Mouse (Mus musculus): ENCODE data around the gene H2-Ke6. TPM values are rescaled to one million over a fixed set of nuclear protein-coding genes. Genes with fewer than 3 reads are reported as not detected.
"Not testable (repeated sequence)": the region's sequence is repeated elsewhere in the genome, so short reads cannot be mapped to it uniquely, and the experiment has no call there.

H2-Ke6 gene
- polyA plus RNA-seq, 1 experiment from 2014 or later = 61.3 TPM

DNA sequence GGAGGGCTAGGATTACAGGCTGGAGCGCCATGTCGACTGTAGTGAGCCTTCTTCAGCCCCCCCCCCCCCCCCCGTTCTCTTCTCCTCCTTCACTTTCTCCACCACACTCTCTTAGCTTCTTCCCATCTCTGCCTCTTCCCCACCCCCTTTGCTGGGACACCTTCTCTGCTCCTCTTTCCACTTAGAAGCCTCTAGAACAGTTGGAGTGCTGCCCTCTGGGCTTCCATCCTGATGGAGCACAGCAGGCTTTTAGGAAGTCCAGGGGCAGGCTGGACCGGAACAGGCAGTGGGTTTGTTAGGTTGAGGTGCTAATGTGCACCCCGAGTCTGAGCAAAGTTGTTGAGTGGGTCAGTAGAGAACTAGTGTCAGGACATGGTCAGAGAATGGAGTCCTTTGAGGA is 17.7 kb downstream of the H2-Ke6 start:
- H3K4me1 ChIP-seq = no peaks in the 10 kb centered on the region
- no peak overlapping the region for H3K4me2 ChIP-seq (replicated peaks)
- WGBS = 79% methylated on average over 5 of the region's 5 CpGs
- peaks cover 9% of the 10 kb centered on the region for H3K36me3 ChIP-seq
- no peak for ATAC-seq (ENCODE audit: low FRiP score, low read depth)
- H3K9me3 ChIP-seq = no peaks in the 10 kb centered on the region
- no peak overlapping the region for H3K4me3 ChIP-seq
- no peaks in the 10 kb centered on the region for H3K27me3 ChIP-seq (replicated peaks)
- no peak overlapping the region for H3K9ac ChIP-seq
- no peak overlapping the region for H3K27ac ChIP-seq

DNA sequence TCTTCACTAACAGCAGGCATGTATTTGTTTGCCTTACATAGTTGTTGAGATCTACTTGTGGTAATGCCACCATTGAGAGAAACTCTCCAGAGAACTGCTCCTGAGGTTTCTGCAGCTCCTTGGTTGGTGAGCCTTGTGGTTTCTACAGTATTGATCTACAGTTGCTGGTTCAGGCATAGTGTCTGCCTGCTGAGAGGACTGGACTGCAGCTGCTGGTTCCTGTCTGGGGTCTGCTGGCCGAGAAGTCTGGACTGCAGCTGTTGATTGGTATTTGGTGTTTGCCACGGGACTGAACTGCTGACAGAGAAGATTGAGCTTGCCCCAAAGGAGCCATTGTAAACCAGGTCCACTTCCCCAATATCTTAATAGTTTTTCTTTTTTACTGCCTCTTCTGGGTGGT is 21.3 kb downstream of the H2-Ke6 start:
- 48% methylated on average over 2 of the region's 2 CpGs for WGBS
- Histone ChIP-seq H3K4me2 (replicated peaks) (no peak overlapping the region), H3K9me3 (no peaks in the 10 kb centered on the region), H3K4me3 (no peak overlapping the region), H3K4me1 (no peaks in the 10 kb centered on the region), H3K36me3 (no peaks in the 10 kb centered on the region), H3K9ac (no peak overlapping the region), H3K27ac (no peak overlapping the region), H3K27me3 (replicated peaks) (peaks cover under 1% of the 10 kb centered on the region; the same call in 1 of the 2 replicates)
- ATAC-seq (ENCODE audit: low FRiP score, low read depth) = no peak

DNA sequence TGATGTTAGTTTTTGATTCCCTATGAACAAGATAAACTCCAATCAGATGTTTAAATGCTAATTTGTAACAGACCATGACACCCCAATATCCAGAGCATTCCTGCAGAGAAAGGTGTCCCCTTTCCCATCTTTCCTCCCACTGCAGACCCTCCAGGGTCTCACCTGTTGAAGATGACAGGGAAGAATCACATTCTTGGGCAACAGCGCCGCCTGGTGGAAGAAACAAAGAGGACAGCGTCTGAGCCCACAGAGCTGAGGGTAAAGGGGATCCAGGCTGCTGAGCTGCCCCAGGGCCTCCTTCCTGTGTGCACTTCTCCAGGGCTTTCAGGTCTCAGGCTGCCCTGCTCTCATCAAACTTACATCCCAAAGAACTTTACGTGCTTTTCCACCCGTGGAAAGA is 24.4 kb downstream of the H2-Ke6 start:
- H3K27me3 ChIP-seq (replicated peaks) = peaks cover 27% of the 10 kb centered on the region
- no peaks in the 10 kb centered on the region for H3K9me3 ChIP-seq
- no peak overlapping the region for H3K27ac ChIP-seq
- H3K4me3 ChIP-seq = no peak overlapping the region
- no peak overlapping the region for H3K9ac ChIP-seq
- 6% methylated on average over 5 of the region's 5 CpGs for WGBS
- no peaks in the 10 kb centered on the region for H3K36me3 ChIP-seq
- H3K4me2 ChIP-seq (replicated peaks) = no peak overlapping the region
- peaks cover 10% of the 10 kb centered on the region for H3K4me1 ChIP-seq
- ATAC-seq (ENCODE audit: low FRiP score, low read depth) = no peak

DNA sequence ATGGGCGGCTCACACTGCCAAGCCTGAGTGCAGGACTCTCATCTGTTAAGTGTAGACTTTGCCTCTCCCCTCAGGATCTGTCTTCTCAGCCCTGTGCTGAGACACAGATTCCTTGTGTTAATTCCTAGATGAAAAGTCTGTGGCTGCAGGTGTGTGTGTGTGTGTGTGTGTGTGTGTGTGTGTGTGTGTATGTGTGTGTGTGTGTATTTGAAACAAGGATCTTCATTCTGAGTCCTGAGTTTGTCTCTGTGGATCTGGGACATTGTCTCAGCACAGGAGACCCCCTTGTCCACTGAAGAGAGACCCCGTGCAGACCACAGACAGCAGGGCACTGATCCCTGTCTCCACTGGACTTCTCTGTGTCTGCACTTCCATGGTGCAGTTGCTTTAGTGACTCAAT is 27.1 kb downstream of the H2-Ke6 start:
- not testable (repeated sequence) for H3K27ac ChIP-seq; H3K9ac ChIP-seq; H3K36me3 ChIP-seq; H3K4me2 ChIP-seq (replicated peaks); H3K9me3 ChIP-seq; ATAC-seq (ENCODE audit: low FRiP score, low read depth)
- H3K4me3 ChIP-seq = 0 out of 2 replicates have a peak overlapping the region, but pooled peaks have one; percentile 50
- 53% methylated on average over 2 of the region's 2 CpGs for WGBS
- peaks cover 27% of the 10 kb centered on the region for H3K27me3 ChIP-seq (replicated peaks)
- H3K4me1 ChIP-seq = peaks cover 10% of the 10 kb centered on the region

DNA sequence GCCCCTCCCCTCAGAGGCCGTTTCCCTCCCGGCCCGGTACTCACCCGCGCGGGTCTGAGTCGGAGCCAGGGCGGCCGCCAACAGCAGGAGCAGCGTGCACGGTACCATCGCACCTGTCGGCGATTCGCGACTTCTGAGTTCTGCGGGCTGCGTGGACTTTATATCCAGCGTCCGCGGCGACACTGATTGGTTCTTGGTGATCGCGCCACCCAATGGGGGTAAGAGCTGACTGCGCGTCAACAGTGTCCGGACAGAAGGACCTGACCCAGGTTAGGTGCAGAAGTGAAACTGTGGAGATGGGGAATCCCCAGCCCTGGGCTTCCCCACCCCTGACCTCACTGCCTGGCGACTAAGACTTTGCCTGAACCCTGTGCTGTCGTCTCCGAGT is 27.7 kb downstream of the H2-Ke6 start, which contains the start of gene H2-K1:
Gene H2-K1, minus strand, starts transcription at position 198 of the 388 bp plus-strand sequence.
- under 1% methylated on average over 23 of the region's 30 CpGs for WGBS
- Histone ChIP-seq H3K9ac (peak within 1 kb of the TSS; percentile 47), H3K4me3 (peak within 1 kb of the TSS; percentile 50), H3K9me3 (no peaks in the 10 kb centered on the region), H3K27me3 (replicated peaks) (peaks cover 27% of the 10 kb centered on the region), H3K27ac (no peak within 1 kb of the TSS), H3K4me2 (replicated peaks) (peak within 1 kb of the TSS; percentile 98), H3K36me3 (no peaks in the 10 kb centered on the region), H3K4me1 (peaks cover 10% of the 10 kb centered on the region)
- peak; percentile 68 for ATAC-seq (ENCODE audit: low FRiP score, low read depth)

DNA sequence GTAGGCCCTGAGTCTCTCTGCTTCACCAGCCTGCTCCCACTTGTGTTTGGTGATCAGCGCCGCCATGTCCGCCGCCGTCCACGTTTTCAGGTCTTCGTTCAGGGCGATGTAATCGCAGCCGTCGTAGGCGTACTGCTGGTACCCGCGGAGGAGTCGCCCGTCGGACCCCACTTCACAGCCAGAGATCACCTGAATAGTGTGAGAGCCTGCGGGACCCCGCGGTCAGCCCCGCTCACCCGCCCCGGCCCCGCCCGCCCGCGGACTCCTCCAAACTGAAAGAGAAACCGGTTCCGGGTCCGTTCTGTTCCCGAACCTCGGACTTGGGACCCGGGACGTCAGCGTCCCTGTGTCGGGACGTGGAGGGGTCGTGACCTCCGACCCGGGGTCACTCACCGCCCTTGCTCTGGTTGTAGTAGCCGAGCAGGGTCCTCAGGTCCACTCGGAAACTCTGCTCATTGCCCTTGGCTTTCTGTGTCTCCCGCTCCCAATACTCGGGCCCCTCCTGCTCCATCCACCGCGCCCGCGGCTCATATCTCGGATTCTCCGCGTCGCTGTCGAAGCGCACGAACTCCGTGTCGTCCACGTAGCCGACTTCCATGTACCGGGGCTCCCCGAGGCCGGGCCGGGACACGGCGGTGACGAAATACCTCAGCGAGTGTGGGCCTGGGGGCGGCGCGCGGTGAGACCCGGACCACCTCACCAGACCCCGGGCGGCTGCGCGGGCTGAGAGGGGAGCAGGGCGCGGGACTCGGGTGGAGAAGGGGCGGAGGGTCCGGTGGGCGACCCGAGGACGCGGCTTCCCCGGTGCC is 28.3 kb downstream of the H2-Ke6 start:
- H3K4me2 ChIP-seq (replicated peaks) = peak overlapping the region; percentile 98

DNA sequence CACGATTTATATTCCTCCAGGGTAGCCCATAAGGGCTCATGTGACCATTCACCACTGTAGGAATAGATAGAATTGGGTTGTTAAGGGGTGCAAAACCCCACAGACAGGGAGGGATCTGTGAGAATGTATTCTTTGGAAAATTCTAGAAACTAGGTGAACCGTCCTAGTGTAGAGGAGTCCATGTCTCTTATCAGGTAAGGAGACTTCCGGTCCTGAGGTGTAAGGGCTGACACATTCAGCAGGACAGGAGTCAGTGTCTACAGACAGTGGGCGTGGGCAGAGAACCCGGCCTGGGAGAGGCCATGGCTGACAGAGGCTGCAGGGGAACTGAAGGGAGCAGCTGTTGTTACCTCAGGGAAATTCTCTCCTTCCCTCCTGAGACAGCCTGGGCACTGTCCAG is 29.2 kb downstream of the H2-Ke6 start:
- H3K4me1 ChIP-seq = peaks cover 10% of the 10 kb centered on the region
- not testable (repeated sequence) for H3K36me3 ChIP-seq; ATAC-seq (ENCODE audit: low FRiP score, low read depth); H3K27ac ChIP-seq; H3K4me3 ChIP-seq; H3K9ac ChIP-seq; H3K9me3 ChIP-seq; H3K4me2 ChIP-seq (replicated peaks)
- peaks cover 27% of the 10 kb centered on the region for H3K27me3 ChIP-seq (replicated peaks)
- 70% methylated on average over 5 of the region's 5 CpGs for WGBS

More for the DNA sequence above, 28.3 kb downstream of the H2-Ke6 start:
- ATAC-seq (ENCODE audit: low FRiP score, low read depth) = peak; percentile 48
- H3K4me3 ChIP-seq = peak overlapping the region; percentile 50
- H3K9me3 ChIP-seq = no peaks in the 10 kb centered on the region
- WGBS = 2% methylated on average over 87 of the region's 87 CpGs
- H3K27me3 ChIP-seq (replicated peaks) = peaks cover 27% of the 10 kb centered on the region
- no peaks in the 10 kb centered on the region for H3K36me3 ChIP-seq
- peaks cover 10% of the 10 kb centered on the region for H3K4me1 ChIP-seq
- peak overlapping the region; percentile 47 for H3K9ac ChIP-seq
- H3K27ac ChIP-seq = no peak overlapping the region

DNA sequence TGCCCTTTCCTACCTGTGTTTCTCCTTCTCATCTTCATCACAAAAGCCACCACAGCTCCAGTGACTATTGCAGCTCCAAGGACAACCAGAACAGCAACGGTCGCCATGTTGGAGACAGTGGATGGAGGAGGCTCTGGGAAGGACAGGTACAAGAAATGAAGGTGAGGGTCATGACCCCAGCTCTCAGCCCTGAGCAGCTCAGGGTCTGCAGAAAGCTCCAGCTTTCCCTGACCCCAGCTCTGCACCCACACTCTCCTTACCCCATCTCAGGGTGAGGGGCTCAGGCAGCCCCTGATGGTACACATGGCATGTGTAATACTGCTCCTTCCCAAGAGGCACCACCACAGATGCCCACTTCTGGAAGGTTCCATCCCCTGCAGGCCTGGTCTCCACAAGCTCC is 30.8 kb downstream of the H2-Ke6 start:
- H3K27ac ChIP-seq; ATAC-seq (ENCODE audit: low FRiP score, low read depth); H3K4me2 ChIP-seq (replicated peaks); H3K9ac ChIP-seq; H3K36me3 ChIP-seq; H3K4me3 ChIP-seq; H3K9me3 ChIP-seq: not testable (repeated sequence)
- H3K4me1 ChIP-seq = peaks cover 10% of the 10 kb centered on the region
- peaks cover 27% of the 10 kb centered on the region for H3K27me3 ChIP-seq (replicated peaks)
- WGBS = 91% methylated on average over 2 of the region's 2 CpGs

DNA sequence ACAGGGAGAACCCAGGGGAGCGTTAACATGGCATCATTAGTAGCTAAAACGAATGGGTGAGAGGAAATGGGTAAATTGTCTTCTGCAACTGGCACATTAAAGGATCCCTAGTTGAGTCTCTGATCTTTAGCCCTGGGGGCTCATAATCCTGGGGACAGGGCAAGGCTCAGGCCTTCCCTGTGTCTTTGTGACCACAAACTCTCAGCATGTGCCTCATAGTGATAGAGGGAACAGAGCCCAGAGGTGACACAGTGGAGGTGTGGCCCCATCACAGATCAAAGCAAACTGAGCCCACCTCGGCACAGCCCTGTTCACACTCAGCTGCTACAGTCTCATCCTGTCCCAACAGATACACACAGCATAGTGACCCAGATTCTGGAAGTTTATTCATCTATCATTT is 32.2 kb downstream of the H2-Ke6 start:
- Histone ChIP-seq H3K4me2 (replicated peaks) (no peak overlapping the region), H3K36me3 (no peaks in the 10 kb centered on the region), H3K27me3 (replicated peaks) (peaks cover 17% of the 10 kb centered on the region), H3K9me3 (no peaks in the 10 kb centered on the region), H3K9ac (no peak overlapping the region), H3K4me1 (peaks cover 10% of the 10 kb centered on the region), H3K27ac (no peak overlapping the region), H3K4me3 (no peak overlapping the region)
- no peak for ATAC-seq (ENCODE audit: low FRiP score, low read depth)
- WGBS = 59% methylated on average over 3 of the region's 3 CpGs

DNA sequence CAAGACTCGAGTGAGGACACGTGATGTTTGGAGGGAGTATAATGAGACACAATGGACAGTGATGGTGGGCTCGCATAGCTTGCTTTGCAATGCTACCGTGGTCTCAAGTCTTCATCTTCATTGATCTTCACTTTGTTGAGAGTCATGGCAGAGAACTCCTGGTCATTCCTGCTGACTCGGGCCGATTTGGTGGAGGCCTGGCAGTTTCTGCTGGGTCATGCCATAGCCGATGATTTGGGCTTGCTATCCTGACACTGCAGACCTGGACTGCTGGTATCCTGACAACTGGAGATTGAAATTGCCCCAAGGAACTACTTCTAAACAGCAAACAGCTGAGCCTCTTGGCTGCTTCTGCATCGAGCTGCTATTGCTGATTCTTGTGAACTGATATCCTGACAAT is 32.9 kb downstream of the H2-Ke6 start:
- H3K27me3 ChIP-seq (replicated peaks) = peaks cover 10% of the 10 kb centered on the region
- no peak overlapping the region for H3K9ac ChIP-seq
- 93% methylated on average over 8 of the region's 8 CpGs for WGBS
- no peak overlapping the region for H3K4me3 ChIP-seq
- no peak overlapping the region for H3K27ac ChIP-seq
- H3K4me1 ChIP-seq = peaks cover 7% of the 10 kb centered on the region
- no peaks in the 10 kb centered on the region for H3K36me3 ChIP-seq
- no peaks in the 10 kb centered on the region for H3K9me3 ChIP-seq
- H3K4me2 ChIP-seq (replicated peaks) = no peak overlapping the region
- ATAC-seq (ENCODE audit: low FRiP score, low read depth) = no peak

DNA sequence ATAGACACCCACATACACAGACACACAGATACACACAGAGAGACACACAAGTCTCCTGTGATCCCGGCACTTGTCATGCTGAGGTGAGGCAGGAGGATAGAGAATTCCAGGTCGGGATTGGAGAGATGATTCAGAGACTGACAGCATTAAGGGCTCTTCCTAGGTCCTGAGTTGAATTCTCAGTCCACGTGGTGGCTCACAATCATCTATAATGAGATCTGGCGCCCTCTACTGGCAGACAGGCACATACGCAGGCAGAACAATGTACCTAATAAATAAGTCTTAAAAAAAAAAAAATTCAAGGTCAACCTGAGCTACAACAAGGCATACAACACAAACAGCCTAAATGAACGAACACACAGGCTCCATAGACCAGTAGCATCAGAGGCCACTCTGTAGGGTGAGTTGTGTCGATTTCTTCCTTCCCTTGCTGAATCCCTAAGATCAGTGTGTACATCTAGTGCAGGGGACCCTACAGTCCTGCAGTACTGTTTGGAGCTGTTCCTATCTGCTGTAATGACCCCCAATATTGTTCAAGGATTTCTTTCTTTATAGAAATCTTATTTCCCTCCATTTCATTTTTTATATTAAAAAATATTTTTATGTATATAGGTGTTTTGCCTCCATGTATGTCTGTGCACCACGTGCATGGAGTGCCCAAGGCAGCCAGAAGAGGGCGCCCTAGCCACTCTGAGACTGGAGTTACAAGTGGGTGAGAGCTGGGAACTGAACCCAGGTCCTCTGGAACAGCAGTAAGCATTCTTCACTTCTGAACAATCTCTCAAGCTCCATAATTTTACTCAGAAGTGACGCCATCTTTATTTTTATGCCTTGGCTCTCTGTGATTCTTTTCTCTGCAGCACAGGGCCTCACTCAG is 35.8 kb downstream of the H2-Ke6 start:
- H3K9me3 ChIP-seq = no peaks in the 10 kb centered on the region
- no peak overlapping the region for H3K4me3 ChIP-seq
- no peaks in the 10 kb centered on the region for H3K36me3 ChIP-seq
- no peak overlapping the region; the same call in 1 of the 2 replicates for H3K4me2 ChIP-seq (replicated peaks)
- H3K9ac ChIP-seq = no peak overlapping the region
- 31% methylated on average over 10 of the region's 10 CpGs for WGBS
- H3K27ac ChIP-seq = no peak overlapping the region
- 0 out of 2 replicates have a peak, but pooled peaks have one; percentile 41 for ATAC-seq (ENCODE audit: low FRiP score, low read depth)
- no peaks in the 10 kb centered on the region for H3K27me3 ChIP-seq (replicated peaks)
- no peaks in the 10 kb centered on the region for H3K4me1 ChIP-seq

DNA sequence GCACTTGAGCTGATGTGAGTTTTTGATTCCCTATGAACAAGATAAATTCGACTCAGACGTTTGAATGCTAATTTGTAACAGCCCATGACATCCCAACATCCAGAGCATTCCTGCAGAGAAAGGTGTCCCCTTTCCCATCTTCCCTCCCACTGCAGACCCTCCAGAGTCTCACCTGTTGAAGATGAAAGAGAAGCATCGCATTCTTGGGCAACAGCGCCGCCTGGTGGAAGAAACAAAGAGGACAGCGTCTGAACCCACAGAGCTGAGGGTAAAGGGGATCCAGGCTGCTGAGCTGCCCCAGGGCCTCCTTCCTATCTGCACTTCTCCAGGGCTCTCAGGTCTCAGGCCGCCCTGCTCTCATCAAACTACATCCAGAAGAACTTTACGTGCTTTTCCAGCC is 45.7 kb downstream of the H2-Ke6 start:
- ATAC-seq (ENCODE audit: low FRiP score, low read depth); H3K36me3 ChIP-seq; H3K27ac ChIP-seq; H3K4me3 ChIP-seq; H3K9me3 ChIP-seq; H3K9ac ChIP-seq; H3K4me1 ChIP-seq: not testable (repeated sequence)
- Histone ChIP-seq H3K4me2 (replicated peaks) (peak overlapping the region; percentile 63), H3K27me3 (replicated peaks) (peaks cover 33% of the 10 kb centered on the region)
- WGBS = 12% methylated on average over 8 of the region's 8 CpGs
